Mouse (Mus musculus) mouse embryonic stem cell (cell line): ENCODE results near the gene Rfx8.

Source experiments
- in situ Hi-C, 2 experiments: fragments of 300-500 bp; cut with MboI; formaldehyde crosslinking; loops; 1 replicate in 1 of 2; 3 replicates in 1 of 2; pipeline ENCODE4 v1.14.3; 2019 to 2020; ENCODE audit warnings: low sequenced_read_pairs in 2 of 2, low pct_unique_long_range_greater_than_20kb in 1 of 2, mixed read lengths in 1 of 2; ENCODE audit not compliant: unreplicated experiment in 1 of 2

The Rfx8 gene

GRCm38 (mm10) chr1:39702216-39703046 is 18.4 kb downstream of the Rfx8 start:
- in situ Hi-C loops: no loop called here

- in situ Hi-C loops: no loop called here
Observed at GRCm38 (mm10) chr1:39701274-39701602, 19.6 kb downstream of the Rfx8 start.

GRCm38 (mm10) chr1:39700599-39701273 is 20.1 kb downstream of the Rfx8 start:
- in situ Hi-C loops: no loop called here

- in situ Hi-C loops: no loop called here
Observed at GRCm38 (mm10) chr1:39698456-39698855, 22.3 kb downstream of the Rfx8 start.

- in situ Hi-C loops: no loop called here
Observed at GRCm38 (mm10) chr1:39695198-39695597, 25.6 kb downstream of the Rfx8 start.

GRCm38 (mm10) chr1:39694756-39695155 is 26.0 kb downstream of the Rfx8 start:
- in situ Hi-C loops: no loop called here

- in situ Hi-C loops: no loop called here
Observed at GRCm38 (mm10) chr1:39691974-39692373, 28.8 kb downstream of the Rfx8 start.

- in situ Hi-C loops: no loop called here
Observed at GRCm38 (mm10) chr1:39691061-39691460, 29.7 kb downstream of the Rfx8 start.

- in situ Hi-C loops: no loop called here
Observed at GRCm38 (mm10) chr1:39688573-39688972, 32.2 kb downstream of the Rfx8 start.

- in situ Hi-C loops: no loop called here
Observed at GRCm38 (mm10) chr1:39687279-39687678, 33.5 kb downstream of the Rfx8 start.

GRCm38 (mm10) chr1:39685841-39686240 is 35.0 kb downstream of the Rfx8 start:
- in situ Hi-C loops: no loop called here

- in situ Hi-C loops: no loop called here
Observed at GRCm38 (mm10) chr1:39681638-39682037, 39.2 kb downstream of the Rfx8 start.

- in situ Hi-C loops: no loop called here
Observed at GRCm38 (mm10) chr1:39680546-39680945, 40.3 kb downstream of the Rfx8 start.

GRCm38 (mm10) chr1:39678883-39679282 is 41.9 kb downstream of the Rfx8 start:
- in situ Hi-C loops: no loop called here

GRCm38 (mm10) chr1:39676221-39676876 is 44.4 kb downstream of the Rfx8 start:
- in situ Hi-C loops: no loop called here

GRCm38 (mm10) chr1:39672362-39673105 is 48.3 kb downstream of the Rfx8 start:
- in situ Hi-C loops: no loop called here

GRCm38 (mm10) chr1:39670211-39670935 is 50.4 kb downstream of the Rfx8 start:
- in situ Hi-C loops: no loop called here

GRCm38 (mm10) chr1:39666751-39667252 is 54.0 kb downstream of the Rfx8 start:
- in situ Hi-C loops: no loop called here
